Mouse (Mus musculus) ES-Bruce4 (cell line): ENCODE measurements around the gene D630039A03Rik. TPM values are rescaled to one million over a fixed set of nuclear protein-coding genes. Genes with fewer than 3 reads are reported as not detected.

ENCODE experiments used
- H3K27ac ChIP-seq: 2 replicates; pipeline ENCODE4 v1.5.1; 2012; ENCODE audit warnings: low read length, inconsistent platforms; ENCODE audit not compliant: insufficient read depth
- H3K27me3 ChIP-seq: 2 replicates; pipeline ENCODE4 v1.6.1; 2012; ENCODE audit warnings: mild to moderate bottlenecking, low read length, inconsistent platforms; ENCODE audit not compliant: control insufficient read depth, poor library complexity, insufficient read depth, severe bottlenecking
- H3K36me3 ChIP-seq: 2 replicates; pipeline ENCODE4 v1.6.1; 2012; ENCODE audit warnings: inconsistent platforms, mild to moderate bottlenecking, low read length, moderate library complexity; ENCODE audit not compliant: control insufficient read depth, poor library complexity, insufficient read depth, severe bottlenecking
- H3K4me1 ChIP-seq: one replicate; pipeline ENCODE4 v1.8.1; 2011; ENCODE audit warnings: low read length; ENCODE audit not compliant: control insufficient read depth, insufficient read depth
- H3K4me3 ChIP-seq: 2 replicates; pipeline ENCODE4 v1.5.1; 2011; ENCODE audit warnings: low read depth, mild to moderate bottlenecking, low read length
- H3K9ac ChIP-seq: 2 replicates; pipeline ENCODE4 v1.6.1; 2012; ENCODE audit warnings: low read depth, mild to moderate bottlenecking, inconsistent platforms; ENCODE audit not compliant: poor library complexity, severe bottlenecking
- H3K9me3 ChIP-seq: replicated peaks from 2 replicates; pipeline ENCODE4 v1.6.1; 2012; ENCODE audit warnings: mild to moderate bottlenecking, low read length, inconsistent platforms; ENCODE audit not compliant: control insufficient read depth, poor library complexity, insufficient read depth, severe bottlenecking
- CTCF ChIP-seq: IDR thresholded peaks from one replicate; pipeline ENCODE4 v1.8.1; 2011; ENCODE audit warnings: low read depth, low read length
- EP300 ChIP-seq: IDR thresholded peaks from 2 replicates; pipeline ENCODE4 v1.6.1; 2011; ENCODE audit warnings: low read depth, low read length; ENCODE audit not compliant: insufficient read depth
- POLR2A ChIP-seq: IDR thresholded peaks from one replicate; pipeline ENCODE4 v1.8.1; 2011; ENCODE audit warnings: low read length; ENCODE audit not compliant: insufficient read depth
- polyA plus RNA-seq: library from polyadenylated mRNA; stranded (reverse); fragments of >200 nt; gene quantifications from 2 replicates; pipeline ENCODE4 v1.2.4, GENCODE M21; 2011; ENCODE audit warnings: low read depth; ENCODE audit not compliant: missing spikeins, insufficient read depth, insufficient read length

D630039A03Rik gene
- polyA plus RNA-seq, 1 experiment, result 2.5 TPM

DNA sequence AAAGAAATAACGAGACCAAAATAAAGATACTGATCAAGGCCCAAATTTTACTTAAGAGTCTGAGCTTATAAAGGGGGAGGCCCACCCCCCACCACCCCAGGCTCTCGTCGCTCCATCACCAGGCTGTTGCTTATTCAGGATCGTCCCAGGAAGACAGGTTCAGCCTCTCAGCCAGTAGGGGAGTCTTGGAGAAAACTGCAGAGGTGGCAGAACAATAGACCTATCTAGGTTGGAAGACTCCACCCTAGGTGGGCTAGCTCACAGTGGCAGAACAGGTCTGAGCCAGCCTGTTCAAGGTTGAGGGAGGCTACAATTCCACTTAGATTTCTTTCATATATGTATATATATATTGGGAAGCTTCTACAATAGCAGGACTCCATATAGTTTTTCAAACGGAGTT lies 18.1 kb upstream of the D630039A03Rik start:
- no peaks in the 10 kb centered on the region for H3K27me3 ChIP-seq
- no peak for TF ChIP-seq CTCF
- 0 out of 2 replicates have a peak, but pooled peaks have one; percentile 28 for TF ChIP-seq EP300
- TF ChIP-seq POLR2A, result no peak
- no peaks in the 10 kb centered on the region for H3K36me3 ChIP-seq

DNA sequence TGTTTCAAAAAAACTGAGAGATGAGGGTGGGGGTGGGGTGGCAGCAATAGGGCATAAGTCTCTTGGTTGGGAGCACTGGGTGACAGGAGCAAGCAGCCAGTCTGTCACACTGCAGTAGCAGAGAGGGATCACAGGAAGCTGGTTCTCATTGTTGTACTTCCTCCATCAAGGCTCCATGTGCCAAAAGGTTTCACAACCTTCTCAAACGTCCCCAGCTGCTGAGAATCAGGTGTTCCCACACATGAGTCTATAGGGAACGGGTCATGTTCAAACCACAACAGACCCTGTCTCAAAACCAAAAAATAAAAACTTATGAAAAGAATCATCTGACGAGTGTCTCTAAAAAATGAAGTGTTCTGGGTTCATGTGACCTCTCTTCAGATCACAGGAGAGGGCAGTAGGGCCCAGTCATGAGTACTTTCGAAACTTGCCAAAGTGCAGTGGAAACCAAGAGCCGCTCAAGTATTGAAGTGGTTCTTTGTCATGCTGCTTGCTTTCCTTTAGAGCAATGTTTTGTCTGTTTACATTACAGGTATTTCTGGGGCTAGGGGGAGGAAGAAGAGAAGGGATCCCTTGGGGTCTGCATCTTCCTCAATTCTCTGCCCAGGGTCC lies 14.6 kb upstream of the D630039A03Rik start:
- no peaks in the 10 kb centered on the region for H3K36me3 ChIP-seq

More for the DNA sequence above, 18.1 kb upstream of the D630039A03Rik start:
- Histone ChIP-seq H3K4me3 (no peak overlapping the region), H3K9me3 (no peaks in the 10 kb centered on the region), H3K4me1 (no peaks in the 10 kb centered on the region), H3K27ac (no peak overlapping the region), H3K9ac (no peak overlapping the region)

DNA sequence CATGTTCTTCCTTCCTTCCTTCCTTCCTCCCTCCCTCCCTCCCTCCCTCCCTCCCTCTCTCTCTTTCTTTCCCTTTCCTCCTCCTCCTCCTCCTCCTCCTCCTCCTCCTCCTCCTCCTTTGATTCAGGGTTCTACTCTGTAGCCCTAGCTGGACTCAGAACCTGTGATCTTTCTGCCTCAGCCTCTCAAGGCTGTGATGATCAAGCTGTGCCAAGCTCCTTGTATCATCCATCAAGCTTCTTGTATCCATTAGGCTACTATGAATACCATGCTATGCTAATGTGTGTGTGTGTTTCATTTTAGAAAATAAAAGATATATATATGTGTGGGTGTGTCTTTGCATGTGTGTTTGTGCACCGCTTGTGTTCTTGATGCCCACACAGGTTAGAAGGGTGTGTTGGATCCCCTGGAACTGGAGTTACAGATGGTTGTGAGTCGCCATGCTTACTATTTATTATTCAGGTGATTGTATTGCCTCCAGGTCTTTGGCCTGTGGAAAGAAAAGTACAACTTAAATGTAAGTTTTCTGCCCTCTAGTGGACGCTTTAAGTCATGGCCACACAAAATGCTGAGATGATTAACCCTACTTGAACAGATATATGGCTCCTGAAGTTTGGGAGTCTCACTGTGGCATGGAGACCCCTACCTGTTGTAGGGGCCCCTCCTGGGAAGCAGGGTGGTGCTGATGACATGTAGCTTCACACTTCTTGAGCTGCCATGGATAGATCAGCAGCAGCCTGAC lies 11.5 kb upstream of the D630039A03Rik start:
- Histone ChIP-seq H3K9me3 (no peaks in the 10 kb centered on the region), H3K4me1 (peaks cover 2% of the 10 kb centered on the region), H3K27me3 (no peaks in the 10 kb centered on the region), H3K4me3 (no peak overlapping the region), H3K27ac (no peak overlapping the region), H3K36me3 (no peaks in the 10 kb centered on the region), H3K9ac (no peak overlapping the region)
- TF ChIP-seq POLR2A (no peak), EP300 (no peak), CTCF (no peak)

More for the DNA sequence above, 14.6 kb upstream of the D630039A03Rik start:
- TF ChIP-seq CTCF (no peak), EP300 (no peak), POLR2A (no peak)
- Histone ChIP-seq H3K4me1 (no peaks in the 10 kb centered on the region), H3K27ac (no peak overlapping the region), H3K4me3 (no peak overlapping the region), H3K9me3 (no peaks in the 10 kb centered on the region), H3K27me3 (no peaks in the 10 kb centered on the region), H3K9ac (no peak overlapping the region)

DNA sequence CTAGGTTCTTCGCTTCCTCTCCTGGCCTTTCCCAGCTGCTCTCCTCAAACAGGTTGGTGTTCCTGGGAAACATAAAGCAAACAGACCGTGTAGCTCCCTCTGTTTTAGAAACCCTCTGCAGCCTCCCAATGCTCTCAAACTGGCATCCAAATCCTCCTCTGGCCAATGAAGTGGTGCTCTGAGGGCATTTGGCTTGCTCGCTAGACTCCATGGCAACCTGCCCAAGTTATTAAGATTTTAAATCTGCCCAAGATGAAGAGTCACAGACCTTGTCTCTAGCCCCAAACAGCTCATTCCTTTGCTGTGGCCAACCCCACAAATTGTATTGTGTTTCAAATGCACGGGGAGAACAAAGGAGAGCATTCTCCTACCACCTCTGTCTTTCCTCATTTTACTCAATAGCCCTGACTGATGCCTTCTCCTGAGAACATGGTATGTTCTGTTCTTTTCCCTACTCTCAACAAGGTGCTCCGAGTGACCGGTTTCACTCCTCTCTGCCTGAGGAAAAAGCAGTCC lies 8.5 kb upstream of the D630039A03Rik start:
- H3K9ac ChIP-seq, result no peak overlapping the region
- TF ChIP-seq POLR2A (no peak), EP300 (no peak), CTCF (no peak)
- H3K4me3 ChIP-seq, result no peak overlapping the region
- no peaks in the 10 kb centered on the region for H3K36me3 ChIP-seq
- H3K27ac ChIP-seq, result no peak overlapping the region
- H3K9me3 ChIP-seq, result no peaks in the 10 kb centered on the region
- no peaks in the 10 kb centered on the region for H3K27me3 ChIP-seq
- peaks cover 5% of the 10 kb centered on the region for H3K4me1 ChIP-seq

DNA sequence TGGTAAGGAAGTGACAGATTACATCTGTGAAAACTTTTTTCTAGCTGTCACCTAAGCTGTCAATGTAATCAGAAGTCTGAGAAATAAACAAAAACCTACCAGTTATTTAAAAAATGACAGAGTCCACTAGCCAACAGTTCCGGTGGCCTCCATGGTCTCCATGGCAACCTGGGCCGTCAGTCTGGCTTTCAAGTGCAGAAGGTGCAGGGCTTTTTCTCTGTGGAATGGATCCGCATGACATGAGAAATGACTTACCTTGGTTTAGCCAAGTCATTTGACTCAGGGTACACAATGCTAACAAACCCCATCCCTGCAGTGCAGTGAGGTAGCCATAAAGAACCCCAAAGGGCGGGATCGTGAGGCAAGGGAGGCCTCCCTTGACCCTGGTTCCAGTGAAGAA lies 6.1 kb upstream of the D630039A03Rik start:
- Histone ChIP-seq H3K4me3 (no peak overlapping the region), H3K9me3 (no peaks in the 10 kb centered on the region), H3K4me1 (peaks cover 5% of the 10 kb centered on the region), H3K27ac (no peak overlapping the region), H3K36me3 (no peaks in the 10 kb centered on the region), H3K9ac (no peak overlapping the region), H3K27me3 (no peaks in the 10 kb centered on the region)
- no peak for TF ChIP-seq CTCF
- no peak for TF ChIP-seq EP300
- no peak for TF ChIP-seq POLR2A

DNA sequence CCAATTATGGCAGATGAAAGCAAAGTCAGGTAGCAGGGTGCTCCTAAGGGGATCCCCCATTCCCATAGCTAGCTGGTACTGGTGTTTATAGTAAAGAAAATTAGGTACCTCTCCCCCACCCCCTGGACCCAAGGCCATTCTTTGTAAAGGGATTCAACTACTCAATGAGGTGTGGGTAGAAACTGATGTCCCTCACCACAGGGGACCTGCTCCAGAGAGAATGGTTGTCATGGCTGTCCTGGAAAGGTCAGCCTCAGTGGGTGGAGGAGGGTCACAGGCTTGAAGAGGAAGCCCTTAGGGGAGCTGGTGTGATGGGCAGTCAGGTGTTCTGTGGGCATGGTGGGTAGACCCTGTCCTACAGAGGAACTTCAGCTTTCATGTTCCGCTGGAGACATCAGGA lies 4.4 kb upstream of the D630039A03Rik start:
- Histone ChIP-seq H3K27me3 (no peaks in the 10 kb centered on the region), H3K9me3 (no peaks in the 10 kb centered on the region), H3K4me1 (peaks cover 5% of the 10 kb centered on the region), H3K4me3 (no peak overlapping the region), H3K27ac (peak overlapping the region; percentile 93), H3K36me3 (no peaks in the 10 kb centered on the region), H3K9ac (no peak overlapping the region)
- TF ChIP-seq EP300, result peak; percentile 99
- TF ChIP-seq CTCF, result no peak
